Mouse (Mus musculus) large intestine, adult 2 months (tissue): ENCODE measurements around the gene A4galt. TPM values are rescaled to one million over a fixed set of nuclear protein-coding genes. Genes with fewer than 3 reads are reported as not detected.
"Not testable (repeated sequence)": the region's sequence is repeated elsewhere in the genome, so short reads cannot be mapped to it uniquely, and the experiment has no call there.

Experiments used
- DNase-seq: peaks from one replicate; pipeline ENCODE4 v3.0.0-alpha.2; 2012; ENCODE audit warnings: low read depth, low spot score
- WGBS: fragments of 180-500 bp; shearing (Covaris S2); methylation state at CpG from one replicate; pipeline ENCODE4 v1.1.7; 2018; 5-methylcytosine and 5-hydroxymethylcytosine counted together
- polyA plus RNA-seq: library from polyadenylated mRNA; depleted of rRNA; stranded (reverse); fragments of >200 nt; gene quantifications from 2 replicates; pipeline ENCODE4 v1.2.3, GENCODE M21; 2012

A4galt gene
- polyA plus RNA-seq, 1 experiment = 20.7 TPM

GRCm38 (mm10) chr15:83271221-83271620 lies 19.6 kb upstream of the A4galt start:
- not testable (repeated sequence) for DNase-seq
- 26% methylated on average over 9 of the region's 9 CpGs for WGBS

GRCm38 (mm10) chr15:83269985-83270384 lies 18.4 kb upstream of the A4galt start:
- DNase-seq = not testable (repeated sequence)
- WGBS = 75% methylated on average over 6 of the region's 6 CpGs

- not testable (repeated sequence) for DNase-seq
- 8% methylated on average over 7 of the region's 7 CpGs for WGBS
These were observed 16.9 kb upstream of the A4galt start for GRCm38 (mm10) chr15:83268428-83268827.

- DNase-seq = no peak
- WGBS = 15% methylated on average over 1 of the region's 1 CpGs
These were observed 13.7 kb upstream of the A4galt start for GRCm38 (mm10) chr15:83265269-83265668.

- WGBS = 88% methylated on average over 5 of the region's 5 CpGs
- DNase-seq = no peak
These were observed 11.8 kb upstream of the A4galt start for GRCm38 (mm10) chr15:83263405-83263804.

- no peak for DNase-seq
- WGBS = 37% methylated on average over 13 of the region's 13 CpGs
These were observed 6.3 kb upstream of the A4galt start for GRCm38 (mm10) chr15:83257906-83258305.

GRCm38 (mm10) chr15:83256491-83256890 lies 4.9 kb upstream of the A4galt start:
- 89% methylated on average over 4 of the region's 4 CpGs for WGBS
- DNase-seq = no peak

GRCm38 (mm10) chr15:83255944-83256343 lies 4.4 kb upstream of the A4galt start:
- DNase-seq = no peak
- WGBS = 95% methylated on average over 7 of the region's 7 CpGs

- WGBS = 98% methylated on average over 4 of the region's 4 CpGs
- DNase-seq = no peak
These were observed 3.7 kb upstream of the A4galt start for GRCm38 (mm10) chr15:83255191-83255782.

GRCm38 (mm10) chr15:83254372-83255070 lies 2.9 kb upstream of the A4galt start:
- 75% methylated on average over 10 of the region's 10 CpGs for WGBS
- no peak for DNase-seq

- no peak for DNase-seq
- WGBS = 40% methylated on average over 14 of the region's 14 CpGs
These were observed 486 bp upstream of the A4galt start for GRCm38 (mm10) chr15:83252060-83252459.

GRCm38 (mm10) chr15:83250651-83251175 lies 861 bp downstream of the A4galt start:
- WGBS = 3% methylated on average over 20 of the region's 20 CpGs
- no peak for DNase-seq

- DNase-seq = no peak
- 83% methylated on average over 12 of the region's 12 CpGs for WGBS
These were observed 1.9 kb downstream of the A4galt start for GRCm38 (mm10) chr15:83249535-83250287.

GRCm38 (mm10) chr15:83248236-83248844 lies 3.2 kb downstream of the A4galt start:
- 42% methylated on average over 14 of the region's 14 CpGs for WGBS
- no peak for DNase-seq

GRCm38 (mm10) chr15:83244371-83244770 lies 7.2 kb downstream of the A4galt start:
- 83% methylated on average over 3 of the region's 3 CpGs for WGBS
- no peak for DNase-seq

GRCm38 (mm10) chr15:83241961-83242680 lies 9.5 kb downstream of the A4galt start:
- 83% methylated on average over 4 of the region's 4 CpGs for WGBS

GRCm38 (mm10) chr15:83241497-83241896 lies 10.1 kb downstream of the A4galt start:
- 82% methylated on average over 3 of the region's 3 CpGs for WGBS
- no peak for DNase-seq

More at GRCm38 (mm10) chr15:83241961-83242680, 9.5 kb downstream of the A4galt start:
- no peak for DNase-seq

- WGBS = 76% methylated on average over 15 of the region's 15 CpGs
- DNase-seq = no peak
These were observed 13.9 kb downstream of the A4galt start for GRCm38 (mm10) chr15:83237460-83238243.

GRCm38 (mm10) chr15:83236824-83237223 lies 14.8 kb downstream of the A4galt start:
- peak; percentile 61 for DNase-seq
- WGBS = 0% methylated on average over 1 of the region's 1 CpGs
